Mouse (Mus musculus) neural tube, embryonic 11.5 days (tissue): ENCODE measurements at regions not wholly inside any gene's neighbourhood (a gene's known extent, or its start where the extent isn't known, plus 50 kb on each side); places are given as distances from the start of the nearest gene placed in this dataset.

Experiments used
- ATAC-seq: fragments of 200-750 bp; cut with Nextera tagmentation; 2 replicates; pipeline ENCODE4 v1.8.0; 2017; ENCODE audit warnings: moderate number of reproducible peaks, mild to moderate bottlenecking, moderate TSS enrichment, moderate library complexity; ENCODE audit not compliant: insufficient read depth, low FRiP score, low TSS enrichment
- DNase-seq: peaks from one replicate; pipeline ENCODE4 v3.0.0-alpha.2; 2015; ENCODE audit warnings: low spot score
- H3K27ac ChIP-seq: fragments of 300-500 bp; sonication (generic); 2 replicates; pipeline ENCODE4 v1.5.1; 2014; ENCODE audit warnings: low read depth, mild to moderate bottlenecking, low read length
- H3K27me3 ChIP-seq: fragments of 300-500 bp; sonication (generic); 2 replicates; pipeline ENCODE4 v1.6.1; 2014; ENCODE audit warnings: mild to moderate bottlenecking, low read length, mixed read lengths; ENCODE audit not compliant: control insufficient read depth, insufficient read depth
- H3K36me3 ChIP-seq: fragments of 300-500 bp; sonication (generic); 2 replicates; pipeline ENCODE4 v1.6.1; 2014; ENCODE audit warnings: mild to moderate bottlenecking, low read length, moderate library complexity, mixed read lengths; ENCODE audit not compliant: control insufficient read depth, insufficient read depth
- H3K4me1 ChIP-seq: fragments of 300-500 bp; sonication (generic); 2 replicates; pipeline ENCODE4 v1.6.1; 2014; ENCODE audit warnings: low read length, mixed read lengths; ENCODE audit not compliant: control insufficient read depth, insufficient read depth
- H3K4me2 ChIP-seq: fragments of 300-500 bp; sonication (generic); 2 replicates; pipeline ENCODE4 v1.6.1; 2014; ENCODE audit warnings: low read depth, mild to moderate bottlenecking, moderate library complexity
- H3K4me3 ChIP-seq: fragments of 300-500 bp; sonication (generic); 2 replicates; pipeline ENCODE4 v1.5.1; 2014; ENCODE audit warnings: low read depth, low read length
- H3K9ac ChIP-seq: fragments of 300-500 bp; sonication (generic); 2 replicates; pipeline ENCODE4 v1.6.1; 2014; ENCODE audit warnings: mild to moderate bottlenecking, low read length
- H3K9me3 ChIP-seq: fragments of 300-500 bp; sonication (generic); 2 replicates; pipeline ENCODE4 v1.6.1; 2016; ENCODE audit warnings: low read length; ENCODE audit not compliant: control insufficient read depth
- WGBS: fragments of 180-500 bp; shearing (Covaris S2); extraction: QIAGEN DNeasy Blood & Tissue Kit; methylation state at CpG from one replicate; pipeline ENCODE4 v1.1.7; 2014; 5-methylcytosine and 5-hydroxymethylcytosine counted together

- H3K4me1 ChIP-seq, result no peaks in the 10 kb centered on the region
- H3K27me3 ChIP-seq, result no peaks in the 10 kb centered on the region
- no peak overlapping the region for H3K4me2 ChIP-seq
- H3K36me3 ChIP-seq, result no peaks in the 10 kb centered on the region
- no peaks in the 10 kb centered on the region for H3K9me3 ChIP-seq
- 83% methylated on average over 1 of the region's 1 CpGs for WGBS
- H3K27ac ChIP-seq, result no peak overlapping the region
- H3K9ac ChIP-seq, result no peak overlapping the region
- ATAC-seq, result peak; percentile 49
- H3K4me3 ChIP-seq, result no peak overlapping the region
- DNase-seq, result no peak
These were observed 252.5 kb downstream of the Tpm3-rs7 start for GRCm38 (mm10) chr14:113566885-113567284.

GRCm38 (mm10) chr14:113590811-113591210 lies 276.4 kb downstream of the Tpm3-rs7 start:
- Histone ChIP-seq H3K9me3 (no peaks in the 10 kb centered on the region), H3K4me1 (no peaks in the 10 kb centered on the region), H3K36me3 (no peaks in the 10 kb centered on the region), H3K4me3 (no peak overlapping the region), H3K9ac (no peak overlapping the region), H3K4me2 (no peak overlapping the region), H3K27ac (no peak overlapping the region), H3K27me3 (no peaks in the 10 kb centered on the region)
- 76% methylated on average over 5 of the region's 5 CpGs for WGBS
- ATAC-seq (no peak), DNase-seq (no peak)

GRCm38 (mm10) chr14:113627115-113627514 lies 312.7 kb downstream of the Tpm3-rs7 start:
- H3K36me3 ChIP-seq, result no peaks in the 10 kb centered on the region
- ATAC-seq (no peak), DNase-seq (no peak)
- H3K4me1 ChIP-seq, result no peaks in the 10 kb centered on the region
- H3K27ac ChIP-seq, result no peak overlapping the region
- no peaks in the 10 kb centered on the region for H3K9me3 ChIP-seq
- H3K4me2 ChIP-seq, result no peak overlapping the region
- H3K9ac ChIP-seq, result no peak overlapping the region
- 82% methylated on average over 2 of the region's 2 CpGs for WGBS
- no peaks in the 10 kb centered on the region; the same call in 1 of the 2 replicates for H3K27me3 ChIP-seq
- H3K4me3 ChIP-seq, result no peak overlapping the region

- Histone ChIP-seq H3K9ac (no peak overlapping the region), H3K27ac (no peak overlapping the region), H3K36me3 (no peaks in the 10 kb centered on the region), H3K9me3 (no peaks in the 10 kb centered on the region), H3K4me2 (no peak overlapping the region), H3K4me1 (no peaks in the 10 kb centered on the region), H3K27me3 (no peaks in the 10 kb centered on the region), H3K4me3 (no peak overlapping the region)
- no peak for DNase-seq
- ATAC-seq, result no peak
- WGBS, result 78% methylated on average over 5 of the region's 5 CpGs
These were observed 336.9 kb downstream of the Tpm3-rs7 start for GRCm38 (mm10) chr14:113651296-113651695.

GRCm38 (mm10) chr14:113656864-113657263 lies 342.5 kb downstream of the Tpm3-rs7 start:
- Histone ChIP-seq H3K4me2 (no peak overlapping the region), H3K9ac (no peak overlapping the region), H3K4me3 (no peak overlapping the region), H3K36me3 (no peaks in the 10 kb centered on the region), H3K4me1 (no peaks in the 10 kb centered on the region), H3K27me3 (no peaks in the 10 kb centered on the region), H3K9me3 (no peaks in the 10 kb centered on the region), H3K27ac (no peak overlapping the region)
- 55% methylated on average over 1 of the region's 1 CpGs for WGBS
- DNase-seq (no peak), ATAC-seq (no peak)

- no peaks in the 10 kb centered on the region for H3K9me3 ChIP-seq
- H3K27me3 ChIP-seq, result no peaks in the 10 kb centered on the region
- no peak overlapping the region for H3K9ac ChIP-seq
- DNase-seq, result no peak
- no peak overlapping the region for H3K27ac ChIP-seq
- H3K4me1 ChIP-seq, result no peaks in the 10 kb centered on the region
- no peak overlapping the region for H3K4me3 ChIP-seq
- H3K4me2 ChIP-seq, result no peak overlapping the region
- 82% methylated on average over 1 of the region's 1 CpGs for WGBS
- no peaks in the 10 kb centered on the region for H3K36me3 ChIP-seq
- no peak for ATAC-seq
These were observed 354.3 kb downstream of the Tpm3-rs7 start for GRCm38 (mm10) chr14:113668660-113669059.

GRCm38 (mm10) chr14:113669386-113669785 lies 355.0 kb downstream of the Tpm3-rs7 start:
- Histone ChIP-seq H3K4me1 (no peaks in the 10 kb centered on the region), H3K36me3 (no peaks in the 10 kb centered on the region), H3K9me3 (no peaks in the 10 kb centered on the region), H3K4me2 (no peak overlapping the region), H3K27ac (no peak overlapping the region), H3K9ac (no peak overlapping the region), H3K4me3 (no peak overlapping the region), H3K27me3 (no peaks in the 10 kb centered on the region)
- ATAC-seq (no peak), DNase-seq (no peak)
- 83% methylated on average over 2 of the region's 2 CpGs for WGBS

GRCm38 (mm10) chr14:113710953-113711352 lies 396.5 kb downstream of the Tpm3-rs7 start:
- Histone ChIP-seq H3K4me2 (no peak overlapping the region), H3K4me3 (no peak overlapping the region), H3K36me3 (no peaks in the 10 kb centered on the region), H3K4me1 (no peaks in the 10 kb centered on the region), H3K9ac (no peak overlapping the region), H3K27me3 (no peaks in the 10 kb centered on the region), H3K9me3 (no peaks in the 10 kb centered on the region), H3K27ac (no peak overlapping the region)
- 69% methylated on average over 2 of the region's 2 CpGs for WGBS
- DNase-seq (no peak), ATAC-seq (no peak)
